8 mouse cellular contexts compared by ENCODE assay signal in the genomic region with DNA sequence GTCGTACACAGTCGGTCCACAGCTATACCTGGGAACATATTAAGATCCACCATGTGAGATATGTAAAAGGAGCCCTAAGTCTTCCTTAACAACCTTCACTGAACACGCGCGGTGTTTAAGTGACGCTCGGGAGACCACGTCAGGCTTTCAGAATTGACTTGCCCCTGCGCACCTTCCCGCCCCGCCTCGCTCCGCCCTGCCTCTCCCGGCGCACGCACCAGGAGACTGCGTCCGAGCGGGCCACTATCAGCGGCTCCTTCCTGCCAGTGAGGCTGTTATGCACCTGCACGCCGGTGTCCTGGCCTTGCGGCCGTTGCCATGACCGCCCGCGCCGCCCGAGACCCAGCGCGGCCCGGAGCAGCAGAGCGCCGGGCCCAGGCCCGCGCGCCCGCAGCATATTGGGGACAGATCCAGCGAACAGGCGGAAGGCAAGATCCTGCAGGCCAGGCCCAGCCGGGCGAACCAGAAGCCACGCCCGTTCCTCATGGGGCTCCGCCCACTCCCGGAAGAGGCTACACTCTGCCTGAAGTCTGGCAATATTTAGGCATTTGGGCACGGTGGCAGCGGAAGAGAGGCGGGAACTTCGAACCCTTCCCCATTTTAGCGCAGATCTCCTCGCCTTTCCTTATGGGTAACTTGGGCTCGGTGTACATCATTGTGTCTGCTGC. TPM values are rescaled to one million over a fixed set of nuclear protein-coding genes. Genes with fewer than 3 reads are reported as not detected.
DNase-seq lines count a peak whose midpoint lies in the region; ATAC-seq lines count a peak whose summit lies in the region.

Cars2 (minus strand) TSS at position 503 of the 668 bp plus-strand sequence.

- H3K4me3 ChIP-seq in hindbrain, embryonic 16.5 days (ENCODE audit: low read length), result peak within 1 kb of the TSS; percentile 52
- peak within 1 kb of the TSS; percentile 56 for H3K4me3 ChIP-seq in macrophage (ENCODE audit: inconsistent target)

- DNase-seq in R1 (ENCODE audit: low read depth, low spot score), result peak; percentile 94
- DNase-seq in cerebellum, postnatal 36 days, result peak; percentile 90 to 91
- DNase-seq in gastrocnemius, adult 18-20 months (ENCODE audit: low spot score), result peak; percentile 94
- peak; percentile 88 to 89 for DNase-seq in left cerebral cortex, adult 18-20 months (ENCODE audit: low spot score in 2 of 2)
- peak; percentile 93 for DNase-seq in right cerebral cortex, adult 18-20 months
- peak; percentile 62 for DNase-seq in urinary bladder, postnatal 10 days (ENCODE audit: low spot score)

- no peaks in the 10 kb centered on the region for H3K9me3 ChIP-seq in hindbrain, embryonic 16.5 days (ENCODE audit: control insufficient read depth, low read length)

- peak within 1 kb of the TSS; percentile 56 for H3K4me2 ChIP-seq in hindbrain, embryonic 16.5 days (ENCODE audit: low read length)

- H3K9ac ChIP-seq in hindbrain, embryonic 16.5 days (ENCODE audit: low read depth, low read length), result peak within 1 kb of the TSS; percentile 74

- ATAC-seq in hindbrain, embryonic 16.5 days, result peak; percentile 67

- H3K79me2 ChIP-seq in macrophage (ENCODE audit: inconsistent target), result peaks cover 8% of the 10 kb centered on the region; the same call in 1 of the 2 replicates

- peaks cover 20% of the 10 kb centered on the region for H3K4me1 ChIP-seq in hindbrain, embryonic 16.5 days (ENCODE audit: control insufficient read depth, insufficient read depth, low read depth, low read length)

- peak within 1 kb of the TSS; percentile 73 for H3K27ac ChIP-seq in hindbrain, embryonic 16.5 days (ENCODE audit: low read depth, low read length)
- peak within 1 kb of the TSS; percentile 38 for H3K27ac ChIP-seq in macrophage

- no peaks in the 10 kb centered on the region for H3K27me3 ChIP-seq in hindbrain, embryonic 16.5 days (replicated peaks; ENCODE audit: control insufficient read depth, insufficient read depth, low read length)

- WGBS in hindbrain, embryonic 16.5 days, result under 1% methylated on average over 53 of the region's 53 CpGs
- under 1% methylated on average over 53 of the region's 53 CpGs for WGBS in macrophage (ENCODE audit: missing documents)

- H3K36me3 ChIP-seq in hindbrain, embryonic 16.5 days (ENCODE audit: control insufficient read depth, insufficient read depth, low read length), result no peaks in the 10 kb centered on the region
- H3K36me3 ChIP-seq in macrophage (ENCODE audit: inconsistent target), result peaks cover 5% of the 10 kb centered on the region; the same call in 1 of the 2 replicates

RNA-seq across cellular contexts. Expression of gene Cars2, which starts in this region (rescaled TPM):
- 10 to 100 TPM; 13.6 to 15.4 TPM for total RNA-seq in gastrocnemius, adult 18-20 months (2021)
- 25.2 and 25.5 TPM in 2 replicates for polyA plus RNA-seq in hindbrain, embryonic 16.5 days (2015; fragmentation: Nextera tagmentation; extraction: Ambion mirVana)
- 10 to 100 TPM; 19.9 to 21.5 TPM for total RNA-seq in left cerebral cortex, adult 18-20 months (2021)
- total RNA-seq in macrophage (2018; cell fraction: chromatin; rRNA removed), result 100 to 1,000 TPM in 14 of 26 experiments, 10 to 100 TPM in 12; 24.0 to 175 (median 109) TPM
- 10 to 100 TPM in 23 of 26 experiments, 1 to 10 TPM in 3; 8.6 to 15.6 (median 12.0) TPM for total RNA-seq in macrophage (2018; cell fraction: cytosol; rRNA removed)
- total RNA-seq in macrophage (2018; cell fraction: nucleus; rRNA removed), result 100 to 1,000 TPM in 1 of 26 experiments, 10 to 100 TPM in 25; 15.7 to 102 (median 57.4) TPM
- 9.9 to 20.4 TPM (median 18.1 TPM) in 3 replicates for polyA plus RNA-seq in macrophage (2018)

Comparison
In these comparisons a context has a peak if more than half of its experiments do, and no peak if none do; other contexts are left out.
1. Peak in every context shown above with its lines: DNase-seq, ATAC-seq, H3K4me3 ChIP-seq and H3K27ac ChIP-seq.